Mouse (Mus musculus) lung, adult 2 months (tissue): ENCODE measurements around the gene Fyb. TPM values are rescaled to one million over a fixed set of nuclear protein-coding genes. Genes with fewer than 3 reads are reported as not detected.
A peak's percentile ranks its signal among the peaks of the same experiment; 100 is the strongest.

Experiments used
- DNase-seq: peaks from one replicate; pipeline ENCODE4 v3.0.0; 2022
- H3K4me1 ChIP-seq: fragments of 200-500 bp; 2 replicates; pipeline ENCODE4 v1.6.1; 2011; ENCODE audit warnings: low read length; ENCODE audit not compliant: control insufficient read depth, insufficient read depth
- H3K4me3 ChIP-seq: fragments of 200-500 bp; replicated peaks from 2 replicates; pipeline ENCODE3; 2011; ENCODE audit warnings: low read depth, mild to moderate bottlenecking, control low read depth, low read length; ENCODE audit errors: extremely low read depth
- CTCF ChIP-seq: fragments of 200-500 bp; IDR thresholded peaks from 2 replicates; pipeline ENCODE4 v1.5.1; 2011; ENCODE audit warnings: mild to moderate bottlenecking, low read length, control low read depth; ENCODE audit not compliant: insufficient read depth
- POLR2A ChIP-seq: fragments of 200-500 bp; IDR thresholded peaks from 2 replicates; pipeline ENCODE4 v1.6.1; 2011; ENCODE audit warnings: low read depth, mild to moderate bottlenecking, control low read depth, low read length, borderline replicate concordance; ENCODE audit errors: extremely low read depth
- WGBS: fragments of 180-500 bp; shearing (Covaris S2); methylation state at CpG from one replicate; pipeline ENCODE4 v1.1.7; 2018; 5-methylcytosine and 5-hydroxymethylcytosine counted together
- polyA plus RNA-seq: library from polyadenylated mRNA; depleted of rRNA; stranded (reverse); fragments of >200 nt; gene quantifications from 2 replicates; pipeline ENCODE4 v1.2.3, GENCODE M21; 2012

Fyb gene
- polyA plus RNA-seq, 1 experiment, result 48.1 TPM

- TF ChIP-seq POLR2A (no peak), CTCF (no peak)
- DNase-seq, result no peak
- no peak overlapping the region for H3K4me3 ChIP-seq
- peaks cover 3% of the 10 kb centered on the region; the same call in 1 of the 2 replicates for H3K4me1 ChIP-seq
- 71% methylated on average over 4 of the region's 4 CpGs for WGBS
Measured at GRCm38 (mm10) chr15:6629174-6629573, 106.5 kb downstream of the Fyb start.

- Histone ChIP-seq H3K4me3 (no peak overlapping the region), H3K4me1 (no peaks in the 10 kb centered on the region)
- TF ChIP-seq POLR2A (no peak), CTCF (no peak)
- WGBS, result 52% methylated on average over 3 of the region's 3 CpGs
- DNase-seq, result no peak
Measured at GRCm38 (mm10) chr15:6635405-6635804, 112.8 kb downstream of the Fyb start.

GRCm38 (mm10) chr15:6642223-6642622 is 119.6 kb downstream of the Fyb start:
- Histone ChIP-seq H3K4me3 (no peak overlapping the region), H3K4me1 (no peaks in the 10 kb centered on the region)
- TF ChIP-seq POLR2A (no peak), CTCF (no peak)
- no peak for DNase-seq
- WGBS, result 22% methylated on average over 5 of the region's 5 CpGs

- DNase-seq, result no peak
- Histone ChIP-seq H3K4me3 (no peak overlapping the region), H3K4me1 (no peaks in the 10 kb centered on the region)
- TF ChIP-seq CTCF, result no peak
- TF ChIP-seq POLR2A, result no peak
- 74% methylated on average over 3 of the region's 3 CpGs for WGBS
Measured at GRCm38 (mm10) chr15:6645498-6645897, 122.8 kb downstream of the Fyb start.

- WGBS, result 93% methylated on average over 1 of the region's 1 CpGs
- TF ChIP-seq POLR2A (no peak), CTCF (no peak)
- Histone ChIP-seq H3K4me3 (no peak overlapping the region), H3K4me1 (no peaks in the 10 kb centered on the region)
- no peak for DNase-seq
Measured at GRCm38 (mm10) chr15:6647066-6647465, 124.4 kb downstream of the Fyb start.

GRCm38 (mm10) chr15:6648757-6649403 is 126.2 kb downstream of the Fyb start:
- TF ChIP-seq POLR2A (0 out of 2 replicates have a peak, but pooled peaks have one; percentile 9), CTCF (no peak)
- Histone ChIP-seq H3K4me3 (no peak overlapping the region), H3K4me1 (no peaks in the 10 kb centered on the region; the same call in 1 of the 2 replicates)
- peak; percentile 14 for DNase-seq
- 61% methylated on average over 7 of the region's 7 CpGs for WGBS

- Histone ChIP-seq H3K4me3 (no peak overlapping the region), H3K4me1 (no peaks in the 10 kb centered on the region; the same call in 1 of the 2 replicates)
- WGBS, result 42% methylated on average over 4 of the region's 4 CpGs
- no peak for DNase-seq
- TF ChIP-seq POLR2A (no peak), CTCF (no peak)
Measured at GRCm38 (mm10) chr15:6653046-6653445, 130.4 kb downstream of the Fyb start.

GRCm38 (mm10) chr15:6658081-6658480 is 135.4 kb downstream of the Fyb start:
- H3K4me1 ChIP-seq, result no peaks in the 10 kb centered on the region
- DNase-seq, result no peak
- no peak overlapping the region for H3K4me3 ChIP-seq
- 87% methylated on average over 4 of the region's 4 CpGs for WGBS
- TF ChIP-seq CTCF (no peak), POLR2A (no peak)

GRCm38 (mm10) chr15:6661951-6662350 is 139.3 kb downstream of the Fyb start:
- Histone ChIP-seq H3K4me1 (no peaks in the 10 kb centered on the region), H3K4me3 (no peak overlapping the region)
- TF ChIP-seq POLR2A, result no peak
- no peak for TF ChIP-seq CTCF
- WGBS, result 57% methylated on average over 3 of the region's 3 CpGs
- DNase-seq, result no peak

- no peak for DNase-seq
- Histone ChIP-seq H3K4me1 (no peaks in the 10 kb centered on the region), H3K4me3 (no peak overlapping the region)
- 77% methylated on average over 7 of the region's 7 CpGs for WGBS
- TF ChIP-seq CTCF (no peak), POLR2A (no peak)
Measured at GRCm38 (mm10) chr15:6663991-6664390, 141.3 kb downstream of the Fyb start.

- DNase-seq, result no peak
- WGBS, result 38% methylated on average over 5 of the region's 5 CpGs
- Histone ChIP-seq H3K4me3 (no peak overlapping the region), H3K4me1 (no peaks in the 10 kb centered on the region)
- TF ChIP-seq CTCF (no peak), POLR2A (no peak)
Measured at GRCm38 (mm10) chr15:6666072-6666471, 143.4 kb downstream of the Fyb start.
